In the genomic region with DNA sequence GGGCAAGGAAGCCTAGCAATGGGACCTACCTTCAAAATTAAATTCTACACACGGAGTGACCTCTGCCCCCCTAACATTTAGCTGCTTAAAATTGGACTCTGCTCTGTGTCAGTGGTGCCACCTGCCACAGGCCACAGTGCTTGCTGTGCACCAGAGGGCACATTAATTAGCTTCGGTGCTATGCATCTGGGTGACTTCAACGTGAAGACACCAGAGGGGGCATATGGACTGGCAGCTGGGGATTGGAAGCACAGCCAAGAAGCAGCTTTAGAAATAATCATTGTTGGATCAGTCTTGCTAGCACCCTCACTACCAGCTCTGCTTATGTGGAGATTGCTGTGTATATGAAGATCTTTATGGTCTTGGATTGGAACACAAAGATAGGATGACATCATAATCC, we compare ENCODE assay signal across 11 mouse cellular contexts.
"Had no signal": no experiment of that assay in that cellular context is flagged by ENCODE, and none has a peak within 500 bp of the region (broad histone marks: within the 10 kb centered on the region; RNA-seq: fewer than 3 reads in every experiment).

No protein-coding gene starts in this region.

- H3K4me2 ChIP-seq: limb, embryonic 13.5 days; midbrain, embryonic 12.5 days; neural tube, embryonic 12.5 days; stomach, embryonic 15.5 days had no signal

- H3K4me3 ChIP-seq: limb, embryonic 13.5 days; midbrain, embryonic 12.5 days; myocyte; neural tube, embryonic 12.5 days; stomach, embryonic 15.5 days had no signal

- H3K9me3 ChIP-seq: neural tube, embryonic 12.5 days; stomach, embryonic 15.5 days had no signal

- H3K27ac ChIP-seq: kidney, postnatal 0 days; limb, embryonic 13.5 days; liver, embryonic 14.5 days; midbrain, embryonic 12.5 days; neural tube, embryonic 12.5 days; stomach, embryonic 15.5 days had no signal

- H3K27me3 ChIP-seq: limb, embryonic 13.5 days; neural tube, embryonic 12.5 days; stomach, embryonic 15.5 days had no signal

- H3K9ac ChIP-seq: limb, embryonic 13.5 days; liver, embryonic 14.5 days; midbrain, embryonic 12.5 days; neural tube, embryonic 12.5 days; stomach, embryonic 15.5 days had no signal

- H3K4me1 ChIP-seq: limb, embryonic 13.5 days; midbrain, embryonic 12.5 days; neural tube, embryonic 12.5 days; stomach, embryonic 15.5 days had no signal

- H3K36me3 ChIP-seq: midbrain, embryonic 12.5 days; neural tube, embryonic 12.5 days; stomach, embryonic 15.5 days had no signal

- DNase-seq: layer of hippocampus, adult 9-11 months; lung, adult 18-20 months; right cerebral cortex, postnatal 14 days; thymus, postnatal 4 days had no signal
